Mouse (Mus musculus): Measurements from ENCODE around the gene Hoxd10. TPM values are rescaled to one million over a fixed set of nuclear protein-coding genes. Genes with fewer than 3 reads are reported as not detected.

Gene Hoxd10
- total RNA-seq, 2 experiments from 2014 or later = not detected

DNA sequence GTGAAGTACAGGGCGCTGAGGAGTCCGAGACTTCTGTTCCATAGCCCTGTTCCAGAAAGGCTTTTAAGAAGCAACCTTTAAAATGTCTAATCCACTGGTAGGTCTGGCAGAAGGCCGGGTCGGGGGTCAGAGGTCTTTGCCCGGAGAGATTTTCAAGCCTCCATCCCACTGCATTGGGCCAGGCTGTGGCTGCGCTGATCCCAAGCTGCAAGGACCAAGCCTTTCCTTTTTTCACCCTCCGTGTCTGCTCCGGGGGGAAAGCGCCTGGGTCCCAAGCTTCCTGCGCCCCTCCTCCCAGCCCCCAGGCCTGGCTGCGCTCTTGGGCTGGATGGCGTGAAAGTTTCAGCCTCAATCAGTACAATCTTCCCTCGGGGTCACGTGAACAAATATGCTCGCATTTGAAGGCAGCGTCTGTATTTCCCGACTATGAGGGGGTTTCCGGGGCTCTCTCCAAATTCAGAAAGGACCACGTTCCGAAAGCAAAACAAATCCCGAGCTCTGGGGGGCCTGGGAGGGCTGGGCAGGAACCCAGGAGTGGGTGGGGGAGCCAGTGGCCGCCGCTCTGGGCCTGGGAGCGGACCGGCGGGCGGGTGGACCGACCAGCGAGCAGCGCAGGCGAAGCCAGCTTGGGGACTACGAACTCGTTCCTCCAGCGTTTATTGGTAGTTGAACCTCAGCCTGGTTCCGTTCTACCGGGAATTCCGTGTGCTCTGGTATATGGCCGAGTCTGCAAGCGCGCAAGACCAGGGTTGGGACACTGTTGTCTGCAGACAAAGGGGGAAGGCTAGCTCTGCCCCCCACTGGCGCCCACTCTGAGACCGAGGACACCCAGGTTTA lies 44.3 kb downstream of the Hoxd10 start:
- no peak for DNase-seq (ENCODE audit: low spot score)
- intact Hi-C loops (cut with DNase I) = no loop called here

DNA sequence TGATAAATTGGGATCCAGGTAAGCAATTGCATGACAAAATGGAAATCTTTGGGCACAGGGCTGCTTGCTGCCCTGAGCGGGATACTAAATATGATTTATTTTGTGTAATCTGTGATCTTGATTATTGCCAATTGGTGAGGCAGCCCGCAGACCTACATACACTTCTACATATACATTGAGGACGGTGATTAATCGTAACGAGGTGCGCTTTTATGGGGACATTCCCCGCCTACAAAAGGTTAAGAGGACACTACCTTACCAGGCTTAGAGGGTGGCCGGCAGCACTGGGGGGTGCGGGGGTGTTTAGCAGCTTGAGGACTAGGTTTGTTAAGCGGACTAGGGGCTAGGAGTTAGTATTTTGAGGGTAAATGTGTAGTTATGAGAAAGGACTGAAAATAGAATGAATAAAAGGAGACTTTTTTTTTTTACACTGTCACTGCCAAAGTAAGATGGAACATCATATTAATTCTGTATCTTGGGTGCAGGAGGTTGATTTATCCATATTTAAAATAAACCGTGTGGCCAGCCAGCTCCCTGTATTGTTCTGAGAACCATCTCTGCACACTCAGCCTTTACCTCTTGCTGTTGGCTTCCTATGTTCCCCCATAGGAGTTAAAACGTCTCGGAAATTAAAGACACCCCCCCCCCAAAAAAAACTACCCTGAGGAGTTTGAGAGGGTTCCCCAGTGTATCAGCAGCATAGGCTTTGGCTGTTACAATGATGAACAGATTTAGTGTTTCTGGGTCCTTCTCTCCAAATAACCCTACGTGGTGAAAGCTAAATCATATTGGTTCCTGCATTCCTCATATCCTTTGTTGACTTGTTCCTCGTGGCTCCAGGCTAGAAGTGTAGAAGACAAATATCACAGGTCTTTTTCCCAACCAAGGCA lies 45.2 kb downstream of the Hoxd10 start:
- intact Hi-C loops (cut with DNase I) = no loop called here
- DNase-seq (ENCODE audit: low spot score) = no peak

DNA sequence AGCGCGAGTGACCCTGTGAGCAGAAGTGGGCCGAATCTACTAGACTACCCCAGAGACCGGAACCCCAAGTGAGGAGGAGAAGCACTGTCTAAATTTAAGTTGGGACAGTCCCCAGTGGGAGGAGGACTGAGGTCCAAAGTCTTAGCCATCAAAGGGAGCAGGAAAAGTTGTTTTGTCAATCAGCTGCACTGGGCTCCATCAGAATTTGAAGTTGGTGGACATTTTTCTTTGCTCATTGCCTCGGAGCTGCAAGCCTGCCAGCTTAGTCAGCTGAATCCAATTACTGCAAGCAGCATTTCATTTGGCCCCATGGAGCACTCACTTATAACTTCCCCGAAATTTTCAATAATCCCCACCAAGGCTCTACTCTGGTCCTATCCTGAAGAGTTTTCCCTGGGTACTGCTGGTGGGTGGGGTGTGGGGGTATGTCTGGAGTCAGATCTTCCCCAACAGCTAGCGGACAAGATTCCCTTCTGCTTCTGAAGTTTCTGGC lies 45.9 kb downstream of the Hoxd10 start:
- intact Hi-C loops (cut with DNase I) = no loop called here
- DNase-seq (ENCODE audit: low spot score) = no peak

- DNase-seq (ENCODE audit: low spot score) = no peak
- intact Hi-C loops (cut with DNase I) = no loop called here
Measured at GRCm38 (mm10) chr2:74738623-74739475, 47.1 kb downstream of the Hoxd10 start.

DNA sequence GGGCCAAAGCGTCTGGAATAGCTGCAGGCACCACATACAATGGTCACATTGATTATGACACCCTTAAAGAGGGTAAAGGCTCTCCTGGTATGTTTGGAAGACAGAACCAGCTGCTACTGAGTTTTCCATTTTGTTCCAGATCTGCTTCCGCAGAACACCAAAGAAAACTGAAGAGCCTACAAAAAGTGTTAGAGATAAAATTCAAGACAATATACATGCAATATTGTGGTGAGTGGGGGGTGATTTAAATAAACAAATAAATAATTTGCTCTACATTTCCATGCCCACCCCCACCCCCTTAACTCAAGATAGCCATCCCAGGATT lies 47.7 kb downstream of the Hoxd10 start:
- no peak for DNase-seq (ENCODE audit: low spot score)
- intact Hi-C loops (cut with DNase I) = no loop called here

- intact Hi-C loops (cut with DNase I) = no loop called here
Measured at GRCm38 (mm10) chr2:74739869-74740268, 48.1 kb downstream of the Hoxd10 start.

DNA sequence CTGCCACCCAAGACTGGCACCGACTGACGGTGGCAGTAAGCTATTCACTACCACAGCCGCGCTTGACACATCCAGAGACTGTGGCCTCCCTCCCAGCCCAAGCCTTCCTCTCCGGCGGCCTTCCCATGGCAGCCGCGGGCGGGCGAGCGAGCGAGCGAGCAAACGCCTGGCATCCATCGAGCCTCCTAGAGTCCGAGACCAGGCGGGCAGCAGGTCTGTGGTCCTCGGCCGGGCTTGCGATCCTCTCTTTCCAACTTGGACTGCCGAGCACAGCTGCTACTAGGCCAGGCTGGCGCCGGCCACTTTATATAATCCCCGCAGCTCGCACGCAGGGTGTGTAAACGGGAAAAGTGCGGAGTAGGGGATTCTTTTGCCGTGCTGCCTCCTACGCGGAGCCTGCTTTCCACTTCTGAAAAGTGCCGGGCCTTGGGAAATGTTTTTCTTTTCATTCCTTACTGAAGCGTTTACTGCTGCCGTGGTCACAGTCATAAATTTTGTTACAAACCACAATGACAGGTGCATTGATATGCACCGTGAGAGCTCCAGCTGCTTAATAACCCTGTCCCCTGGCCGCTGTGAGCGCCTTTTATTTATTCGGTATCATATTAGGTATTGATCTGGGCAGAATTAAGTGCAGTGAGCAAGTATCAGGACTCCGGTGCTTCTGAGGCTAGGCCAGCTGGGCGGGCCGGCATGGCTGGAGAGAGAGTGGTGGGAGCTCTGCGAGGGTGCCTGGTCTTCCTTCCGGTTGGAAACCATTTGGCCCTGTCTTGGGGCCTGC lies 48.8 kb downstream of the Hoxd10 start:
- no peak for DNase-seq (ENCODE audit: low spot score)
- intact Hi-C loops (cut with DNase I) = no loop called here

More at GRCm38 (mm10) chr2:74739869-74740268, 48.1 kb downstream of the Hoxd10 start:
- DNase-seq (ENCODE audit: low spot score) = no peak

GRCm38 (mm10) chr2:74741252-74741978 lies 49.7 kb downstream of the Hoxd10 start:
- intact Hi-C loops (cut with DNase I) = no loop called here
- no peak for DNase-seq (ENCODE audit: low spot score)

GRCm38 (mm10) chr2:74741979-74742277 lies 50.2 kb downstream of the Hoxd10 start:
- intact Hi-C loops (cut with DNase I) = no loop called here
- DNase-seq (ENCODE audit: low spot score) = no peak

Small RNAs within 50 kb of the gene (microRNA-seq; reads per million reads assigned to microRNA genes)
- not detected for gene Gm44463
- 808 reads per million, percentile 77 among the genes with 10 or more reads in this experiment for gene Mir10b

Other genes starting within 250 kb of the Hoxd10 start
- gene Lnpk, start 112.5 kb upstream of the Hoxd10 start, total RNA-seq (2021) = 10 to 100 TPM; 17.9 to 20.9 TPM
- gene Evx2, start 32.4 kb upstream of the Hoxd10 start, total RNA-seq (2021) = not detected
- not detected for gene Hoxd13, start 23.6 kb upstream of the Hoxd10 start, total RNA-seq (2021)
- not detected for gene Hoxd12, start 16.9 kb upstream of the Hoxd10 start, total RNA-seq (2021)
- not detected for gene Hoxd11, start 12.4 kb upstream of the Hoxd10 start, total RNA-seq (2021)
- under 1 TPM; 0.39 to 0.52 TPM for gene Hoxd9, start 5.8 kb downstream of the Hoxd10 start, total RNA-seq (2021)
- gene Hoxd8, start 12.7 kb downstream of the Hoxd10 start, total RNA-seq (2021) = 1 to 10 TPM; 1.0 to 1.2 TPM
- not detected for gene Hoxd3, start 20.0 kb downstream of the Hoxd10 start, total RNA-seq (2021)
- gene Hoxd4, start 20.0 kb downstream of the Hoxd10 start, total RNA-seq (2021) = under 1 TPM; 0.42 to 0.56 TPM
- gene Gm28230, start 34.8 kb downstream of the Hoxd10 start, total RNA-seq (2021) = not detected
- gene Hoxd1, start 71.1 kb downstream of the Hoxd10 start, total RNA-seq (2021) = not detected
- 100 to 1,000 TPM; 120 to 122 TPM for gene Mtx2, start 133.9 kb downstream of the Hoxd10 start, total RNA-seq (2021)